Mouse (Mus musculus) megakaryocyte, embryonic 14.5 days (primary cell): ENCODE results near the gene Xpo1.

Experiments used
- FLI1 ChIP-seq: IDR thresholded peaks from 2 replicates; pipeline ENCODE4 v1.6.1; 2012; ENCODE audit warnings: low read length, inconsistent platforms, mixed read lengths
- GATA1 ChIP-seq: IDR thresholded peaks from 3 replicates; pipeline ENCODE4 v1.6.1; 2012; ENCODE audit warnings: mixed read lengths, low read length, inconsistent platforms, borderline replicate concordance

DNA sequence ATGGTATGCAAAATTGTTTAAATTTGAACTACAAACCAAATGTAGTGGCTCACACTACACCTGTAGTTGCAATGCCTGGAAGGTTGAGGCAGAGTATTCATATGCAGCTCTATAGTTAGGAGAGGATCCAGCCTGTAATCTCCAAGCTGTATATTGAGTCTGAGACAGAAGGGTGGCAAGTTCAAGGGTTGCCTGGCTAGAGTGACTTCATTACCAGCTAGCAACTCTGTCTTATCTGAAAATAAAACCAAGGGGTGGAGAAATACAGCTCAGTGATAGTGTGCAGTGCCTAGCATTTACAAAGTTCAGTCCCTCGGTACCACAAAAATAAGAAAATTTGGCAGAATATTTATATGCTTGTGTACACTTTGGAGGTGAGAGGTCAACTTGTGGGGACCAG, 4.3 kb downstream of the Xpo1 start:
- no peak for TF ChIP-seq FLI1
- TF ChIP-seq GATA1: no peak
